Mouse (Mus musculus): ENCODE measurements around the gene Tmem100.
A peak's percentile ranks its signal among the peaks of the same experiment; 100 is the strongest.

GRCm38 (mm10) chr11:90038022-90038421 is 7.9 kb downstream of the Tmem100 start:
- TF ChIP-seq POLR2A (IDR thresholded peaks at IDR 0.05; ENCODE audit: borderline replicate concordance, extremely low read depth, low read depth, low read length) (no peak), CTCF (IDR thresholded peaks at IDR 0.05; ENCODE audit: insufficient read depth, low read length) (peak; percentile 51)

Measured in lung, adult 2 months (tissue).